Mouse (Mus musculus) regulatory T cell (primary cell): ENCODE measurements around the gene Rasa3.

Source experiments
- in situ Hi-C: fragments of 300-600 bp; cut with MboI, MseI; formaldehyde crosslinking; loops from one replicate; pipeline ENCODE4 v1.15.1; 2025; ENCODE audit warnings: high pct_unique_total_duplicates

The Rasa3 gene

GRCm38 (mm10) chr8:13685674-13686314, 8.4 kb upstream of the Rasa3 start:
- in situ Hi-C loops: no loop called here

GRCm38 (mm10) chr8:13684131-13684530, 6.7 kb upstream of the Rasa3 start:
- in situ Hi-C loops: no loop called here

- in situ Hi-C loops: loop anchor here (5.0 kb wide), 3 partner anchors 76 to 1309 kb away; partner anchors contain the start of gene Cdc16
Measured at GRCm38 (mm10) chr8:13678182-13678581, 779 bp upstream of the Rasa3 start.

- in situ Hi-C loops: loop anchor here (5.0 kb wide), 3 partner anchors 75 to 1310 kb away; partner anchors contain the start of gene Cdc16
Measured at GRCm38 (mm10) chr8:13676701-13677412, 546 bp downstream of the Rasa3 start.

- in situ Hi-C loops: loop anchor here (5.0 kb wide), 3 partner anchors 74 to 1311 kb away; partner anchors contain the start of gene Cdc16
Measured at GRCm38 (mm10) chr8:13676302-13676700, 1.1 kb downstream of the Rasa3 start.

- in situ Hi-C loops: loop anchor here (5.0 kb wide), 3 partner anchors 73 to 1312 kb away; partner anchors contain the start of gene Cdc16
Measured at GRCm38 (mm10) chr8:13675524-13675923, 1.9 kb downstream of the Rasa3 start.

- in situ Hi-C loops: loop anchor here (5.0 kb wide), 3 partner anchors 73 to 1312 kb away; partner anchors contain the start of gene Cdc16
Measured at GRCm38 (mm10) chr8:13675121-13675520, 2.3 kb downstream of the Rasa3 start.

GRCm38 (mm10) chr8:13674294-13675010, 3.0 kb downstream of the Rasa3 start:
- in situ Hi-C loops: loop anchor here (5.0 kb wide), 3 partner anchors 72 to 1313 kb away; partner anchors contain the start of gene Cdc16

GRCm38 (mm10) chr8:13673215-13673614, 4.2 kb downstream of the Rasa3 start:
- in situ Hi-C loops: no loop called here

GRCm38 (mm10) chr8:13671246-13672003, 6.0 kb downstream of the Rasa3 start:
- in situ Hi-C loops: no loop called here

- in situ Hi-C loops: no loop called here
Measured at GRCm38 (mm10) chr8:13670011-13670471, 7.4 kb downstream of the Rasa3 start.

GRCm38 (mm10) chr8:13668367-13668766, 9.0 kb downstream of the Rasa3 start:
- in situ Hi-C loops: no loop called here

- in situ Hi-C loops: no loop called here
Measured at GRCm38 (mm10) chr8:13667917-13668316, 9.5 kb downstream of the Rasa3 start.

- in situ Hi-C loops: no loop called here
Measured at GRCm38 (mm10) chr8:13665944-13666343, 11.5 kb downstream of the Rasa3 start.

GRCm38 (mm10) chr8:13665538-13665937, 11.9 kb downstream of the Rasa3 start:
- in situ Hi-C loops: no loop called here

- in situ Hi-C loops: no loop called here
Measured at GRCm38 (mm10) chr8:13664711-13665210, 12.6 kb downstream of the Rasa3 start.

GRCm38 (mm10) chr8:13660323-13660722, 17.1 kb downstream of the Rasa3 start:
- in situ Hi-C loops: no loop called here

- in situ Hi-C loops: no loop called here
Measured at GRCm38 (mm10) chr8:13657479-13657878, 19.9 kb downstream of the Rasa3 start.

- in situ Hi-C loops: no loop called here
Measured at GRCm38 (mm10) chr8:13655033-13655351, 22.4 kb downstream of the Rasa3 start.

GRCm38 (mm10) chr8:13654350-13655032, 22.9 kb downstream of the Rasa3 start:
- in situ Hi-C loops: no loop called here
